Mouse (Mus musculus): ENCODE measurements at regions not wholly inside any gene's neighbourhood (a gene's known extent, or its start where the extent isn't known, plus 50 kb on each side); places are given as distances from the start of the nearest gene placed in this dataset.

DNA sequence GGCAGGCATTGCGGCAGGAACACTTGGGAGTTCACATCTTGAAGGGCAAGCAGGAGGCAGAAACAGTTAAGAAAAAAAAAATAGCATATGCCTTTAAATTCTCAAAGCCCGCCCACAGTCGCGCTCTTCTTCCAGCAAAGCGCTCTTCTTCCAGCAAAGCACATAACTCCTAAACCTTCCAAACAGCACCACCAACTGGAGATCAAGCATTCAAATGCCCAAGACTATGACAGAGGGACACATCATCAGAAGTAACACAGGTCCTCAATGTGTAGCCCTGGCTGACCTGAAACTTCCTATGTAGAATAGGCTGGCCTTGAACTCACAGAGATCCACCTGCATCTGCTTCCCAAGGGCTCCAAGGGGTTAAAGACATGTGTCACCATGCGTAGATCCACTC, 80.2 kb upstream of the Magi1 start:
- TF ChIP-seq CTCF (conservative IDR thresholded peaks at IDR 0.05 in 1 of 2, IDR thresholded peaks at IDR 0.05 in 1 of 2; ENCODE audit: low read depth in 2 of 2, low read length in 2 of 2): no peak
- no peak for TF ChIP-seq POLR2A (IDR thresholded peaks at IDR 0.05; ENCODE audit: low read depth, low read length)

Data from CH12.LX (cell line).